Mouse (Mus musculus): ENCODE data around the gene Tmbim1. TPM values are rescaled to one million over a fixed set of nuclear protein-coding genes. Genes with fewer than 3 reads are reported as not detected.
"Not testable (repeated sequence)": the region's sequence is repeated elsewhere in the genome, so short reads cannot be mapped to it uniquely, and the experiment has no call there.

The Tmbim1 gene
- polyA plus RNA-seq, 1 experiment from 2014 or later = 18.1 TPM

GRCm38 (mm10) chr1:74294090-74294643 lies 11.3 kb downstream of the Tmbim1 start:
- Histone ChIP-seq H3K36me3 (ENCODE audit: control insufficient read depth, insufficient read depth, low read length) (peaks cover 39% of the 10 kb centered on the region; the same call in 1 of the 2 replicates), H3K4me2 (replicated peaks; ENCODE audit: low read depth, low read length) (no peak overlapping the region), H3K4me1 (ENCODE audit: control insufficient read depth, insufficient read depth, low read length) (peaks cover 34% of the 10 kb centered on the region), H3K27ac (ENCODE audit: low read depth, low read length) (no peak overlapping the region), H3K27me3 (ENCODE audit: control insufficient read depth, insufficient read depth, low read length) (no peaks in the 10 kb centered on the region), H3K4me3 (ENCODE audit: low read length) (no peak overlapping the region), H3K9me3 (ENCODE audit: control insufficient read depth, low read length) (no peaks in the 10 kb centered on the region), H3K9ac (ENCODE audit: low read depth, low read length) (no peak overlapping the region)
- 98% methylated on average over 3 of the region's 3 CpGs for WGBS
- ATAC-seq (ENCODE audit: low FRiP score, low TSS enrichment) = no peak

DNA sequence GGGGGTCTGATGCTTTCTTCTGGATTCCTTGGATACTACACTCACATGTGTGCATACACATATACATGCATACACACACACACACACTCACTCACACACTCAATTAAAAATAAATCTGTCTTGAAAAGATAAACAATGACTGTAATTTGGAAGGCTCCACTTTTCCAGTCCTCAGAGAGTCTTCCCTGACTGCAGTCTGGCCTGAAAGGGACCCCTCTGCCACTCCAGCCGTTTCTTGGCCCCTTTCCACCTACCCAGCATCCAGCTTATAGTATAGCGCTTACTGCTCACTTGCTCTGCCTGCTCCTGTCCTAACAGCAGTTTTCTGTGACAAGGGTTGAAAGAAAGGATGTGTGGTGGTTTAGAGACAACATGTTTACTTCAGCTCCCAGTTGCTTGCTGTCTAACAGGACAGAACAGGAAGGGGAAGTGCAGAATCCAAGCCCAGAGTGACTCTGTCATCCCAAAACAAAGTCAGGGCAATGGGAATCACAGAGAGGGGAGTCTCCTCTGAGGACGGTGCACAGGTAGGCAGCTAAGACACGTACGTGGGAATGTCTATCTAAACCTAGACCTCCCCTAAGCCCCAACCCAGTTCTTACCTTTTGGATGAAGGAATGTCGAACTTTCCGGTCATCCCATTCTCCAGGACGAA lies 12.0 kb downstream of the Tmbim1 start:
- H3K4me2 ChIP-seq (replicated peaks; ENCODE audit: low read depth, low read length) = no peak overlapping the region
- H3K27ac ChIP-seq (ENCODE audit: low read depth, low read length) = no peak overlapping the region
- H3K36me3 ChIP-seq (ENCODE audit: control insufficient read depth, insufficient read depth, low read length) = peaks cover 46% of the 10 kb centered on the region; the same call in 1 of the 2 replicates
- 87% methylated on average over 8 of the region's 8 CpGs for whole genome bisulfite sequencing
- H3K4me1 ChIP-seq (ENCODE audit: control insufficient read depth, insufficient read depth, low read length) = peaks cover 32% of the 10 kb centered on the region
- no peaks in the 10 kb centered on the region for H3K9me3 ChIP-seq (ENCODE audit: control insufficient read depth, low read length)
- H3K4me3 ChIP-seq (ENCODE audit: low read length) = no peak overlapping the region
- no peak overlapping the region for H3K9ac ChIP-seq (ENCODE audit: low read depth, low read length)
- ATAC-seq (ENCODE audit: low FRiP score, low TSS enrichment) = no peak
- no peaks in the 10 kb centered on the region for H3K27me3 ChIP-seq (ENCODE audit: control insufficient read depth, insufficient read depth, low read length)

- peaks cover 28% of the 10 kb centered on the region for H3K4me1 ChIP-seq (ENCODE audit: control insufficient read depth, insufficient read depth, low read length)
- no peak overlapping the region for H3K9ac ChIP-seq (ENCODE audit: low read depth, low read length)
- H3K36me3 ChIP-seq (ENCODE audit: control insufficient read depth, insufficient read depth, low read length) = peaks cover 47% of the 10 kb centered on the region; the same call in 1 of the 2 replicates
- no peak overlapping the region for H3K4me2 ChIP-seq (replicated peaks; ENCODE audit: low read depth, low read length)
- WGBS = 88% methylated on average over 11 of the region's 11 CpGs
- no peak for ATAC-seq (ENCODE audit: low FRiP score, low TSS enrichment)
- H3K9me3 ChIP-seq (ENCODE audit: control insufficient read depth, low read length) = no peaks in the 10 kb centered on the region
- no peak overlapping the region for H3K4me3 ChIP-seq (ENCODE audit: low read length)
- no peak overlapping the region for H3K27ac ChIP-seq (ENCODE audit: low read depth, low read length)
- no peaks in the 10 kb centered on the region for H3K27me3 ChIP-seq (ENCODE audit: control insufficient read depth, insufficient read depth, low read length)
Observed at GRCm38 (mm10) chr1:74292331-74293020, 12.9 kb downstream of the Tmbim1 start.

GRCm38 (mm10) chr1:74290141-74290540 lies 15.3 kb downstream of the Tmbim1 start:
- Histone ChIP-seq H3K27me3 (ENCODE audit: control insufficient read depth, insufficient read depth, low read length) (no peaks in the 10 kb centered on the region), H3K27ac (ENCODE audit: low read depth, low read length) (no peak overlapping the region), H3K9me3 (ENCODE audit: control insufficient read depth, low read length) (no peaks in the 10 kb centered on the region), H3K4me1 (ENCODE audit: control insufficient read depth, insufficient read depth, low read length) (peaks cover 9% of the 10 kb centered on the region), H3K9ac (ENCODE audit: low read depth, low read length) (no peak overlapping the region), H3K36me3 (ENCODE audit: control insufficient read depth, insufficient read depth, low read length) (peaks cover 47% of the 10 kb centered on the region; the same call in 1 of the 2 replicates), H3K4me2 (replicated peaks; ENCODE audit: low read depth, low read length) (no peak overlapping the region), H3K4me3 (ENCODE audit: low read length) (no peak overlapping the region)
- WGBS = 95% methylated on average over 5 of the region's 5 CpGs
- no peak for ATAC-seq (ENCODE audit: low FRiP score, low TSS enrichment)

- WGBS = 83% methylated on average over 2 of the region's 2 CpGs
- H3K27me3 ChIP-seq (ENCODE audit: control insufficient read depth, insufficient read depth, low read length) = no peaks in the 10 kb centered on the region
- H3K36me3 ChIP-seq (ENCODE audit: control insufficient read depth, insufficient read depth, low read length) = peaks cover 47% of the 10 kb centered on the region; the same call in 1 of the 2 replicates
- H3K4me1 ChIP-seq (ENCODE audit: control insufficient read depth, insufficient read depth, low read length) = peaks cover 5% of the 10 kb centered on the region
- no peak for ATAC-seq (ENCODE audit: low FRiP score, low TSS enrichment)
- no peak overlapping the region for H3K4me3 ChIP-seq (ENCODE audit: low read length)
- no peak overlapping the region for H3K4me2 ChIP-seq (replicated peaks; ENCODE audit: low read depth, low read length)
- H3K9ac ChIP-seq (ENCODE audit: low read depth, low read length) = no peak overlapping the region
- no peaks in the 10 kb centered on the region for H3K9me3 ChIP-seq (ENCODE audit: control insufficient read depth, low read length)
- H3K27ac ChIP-seq (ENCODE audit: low read depth, low read length) = no peak overlapping the region
Observed at GRCm38 (mm10) chr1:74289740-74290139, 15.7 kb downstream of the Tmbim1 start.

DNA sequence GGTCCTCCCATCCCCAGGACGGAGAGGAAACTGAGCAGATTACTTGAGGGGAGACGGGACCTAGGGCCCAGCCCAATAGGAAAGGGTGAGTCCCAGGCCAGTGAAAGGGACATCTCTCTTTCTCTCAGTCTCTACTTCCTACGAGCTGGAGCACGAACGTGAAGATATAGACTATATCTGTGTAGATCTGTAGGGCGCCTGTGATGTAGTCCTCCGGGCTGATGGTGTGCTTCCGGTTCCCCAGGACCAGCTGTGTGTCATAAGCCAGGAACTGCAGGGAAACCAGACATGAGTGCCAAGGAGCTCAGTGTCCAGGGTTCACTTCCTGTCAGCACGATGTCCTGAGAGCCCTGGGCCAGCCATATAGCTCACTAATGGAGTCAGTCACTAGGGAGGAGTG lies 16.2 kb downstream of the Tmbim1 start:
- no peak overlapping the region for H3K9ac ChIP-seq (ENCODE audit: low read depth, low read length)
- 94% methylated on average over 9 of the region's 9 CpGs for WGBS
- no peak overlapping the region for H3K4me3 ChIP-seq (ENCODE audit: low read length)
- ATAC-seq (ENCODE audit: low FRiP score, low TSS enrichment) = no peak
- no peak overlapping the region for H3K27ac ChIP-seq (ENCODE audit: low read depth, low read length)
- H3K4me2 ChIP-seq (replicated peaks; ENCODE audit: low read depth, low read length) = no peak overlapping the region
- peaks cover 46% of the 10 kb centered on the region; the same call in 1 of the 2 replicates for H3K36me3 ChIP-seq (ENCODE audit: control insufficient read depth, insufficient read depth, low read length)
- H3K4me1 ChIP-seq (ENCODE audit: control insufficient read depth, insufficient read depth, low read length) = peaks cover 4% of the 10 kb centered on the region; the same call in 1 of the 2 replicates
- H3K27me3 ChIP-seq (ENCODE audit: control insufficient read depth, insufficient read depth, low read length) = no peaks in the 10 kb centered on the region
- no peaks in the 10 kb centered on the region for H3K9me3 ChIP-seq (ENCODE audit: control insufficient read depth, low read length)

GRCm38 (mm10) chr1:74288327-74288726 lies 17.1 kb downstream of the Tmbim1 start:
- Histone ChIP-seq H3K27ac (ENCODE audit: low read depth, low read length) (no peak overlapping the region), H3K9ac (ENCODE audit: low read depth, low read length) (no peak overlapping the region), H3K4me1 (ENCODE audit: control insufficient read depth, insufficient read depth, low read length) (peaks cover 9% of the 10 kb centered on the region; the same call in 1 of the 2 replicates), H3K4me3 (ENCODE audit: low read length) (no peak overlapping the region), H3K36me3 (ENCODE audit: control insufficient read depth, insufficient read depth, low read length) (peaks cover 41% of the 10 kb centered on the region; the same call in 1 of the 2 replicates), H3K9me3 (ENCODE audit: control insufficient read depth, low read length) (no peaks in the 10 kb centered on the region), H3K27me3 (ENCODE audit: control insufficient read depth, insufficient read depth, low read length) (no peaks in the 10 kb centered on the region), H3K4me2 (replicated peaks; ENCODE audit: low read depth, low read length) (no peak overlapping the region)
- ATAC-seq (ENCODE audit: low FRiP score, low TSS enrichment) = no peak
- WGBS = 83% methylated on average over 4 of the region's 4 CpGs

GRCm38 (mm10) chr1:74286869-74287607 lies 18.4 kb downstream of the Tmbim1 start:
- not testable (repeated sequence) for H3K27ac ChIP-seq (ENCODE audit: low read depth, low read length); H3K4me2 ChIP-seq (replicated peaks; ENCODE audit: low read depth, low read length); H3K9ac ChIP-seq (ENCODE audit: low read depth, low read length); H3K4me1 ChIP-seq (ENCODE audit: control insufficient read depth, insufficient read depth, low read length); H3K4me3 ChIP-seq (ENCODE audit: low read length); H3K9me3 ChIP-seq (ENCODE audit: control insufficient read depth, low read length); H3K27me3 ChIP-seq (ENCODE audit: control insufficient read depth, insufficient read depth, low read length); ATAC-seq (ENCODE audit: low FRiP score, low TSS enrichment)
- 62% methylated on average over 15 of the region's 17 CpGs for WGBS
- peaks cover 43% of the 10 kb centered on the region for H3K36me3 ChIP-seq (ENCODE audit: control insufficient read depth, insufficient read depth, low read length)

Data from kidney, embryonic 14.5 days (tissue).